Mouse (Mus musculus) mesoderm, embryonic 11.5 days (tissue): ENCODE data around the gene Arhgap6.

Source experiments
- DNase-seq: peaks from one replicate; pipeline ENCODE4 v3.0.0-alpha.2; 2012; ENCODE audit warnings: low read depth, low spot score

Gene Arhgap6

GRCm38 (mm10) chrX:168980370-168980769, 185.5 kb downstream of the Arhgap6 start:
- DNase-seq: no peak

- no peak for DNase-seq
These were observed 212.2 kb downstream of the Arhgap6 start for GRCm38 (mm10) chrX:169007066-169007465.

GRCm38 (mm10) chrX:169012701-169013100, 217.8 kb downstream of the Arhgap6 start:
- no peak for DNase-seq

GRCm38 (mm10) chrX:169034390-169034789, 239.5 kb downstream of the Arhgap6 start:
- DNase-seq: no peak

GRCm38 (mm10) chrX:169036403-169037296, 241.8 kb downstream of the Arhgap6 start:
- DNase-seq: peak; percentile 66

- no peak for DNase-seq
These were observed 242.5 kb downstream of the Arhgap6 start for GRCm38 (mm10) chrX:169037401-169037800.

- no peak for DNase-seq
These were observed 249.0 kb downstream of the Arhgap6 start for GRCm38 (mm10) chrX:169043872-169044271.

- no peak for DNase-seq
These were observed 252.7 kb downstream of the Arhgap6 start for GRCm38 (mm10) chrX:169047595-169047994.

GRCm38 (mm10) chrX:169049550-169049949, 254.7 kb downstream of the Arhgap6 start:
- DNase-seq: no peak

- DNase-seq: peak; percentile 22
These were observed 259.1 kb downstream of the Arhgap6 start for GRCm38 (mm10) chrX:169053907-169054476.

- DNase-seq: no peak
These were observed 267.7 kb downstream of the Arhgap6 start for GRCm38 (mm10) chrX:169062555-169062954.

GRCm38 (mm10) chrX:169065298-169065697, 270.4 kb downstream of the Arhgap6 start:
- DNase-seq: no peak

- DNase-seq: no peak
These were observed 271.0 kb downstream of the Arhgap6 start for GRCm38 (mm10) chrX:169065922-169066321.

- no peak for DNase-seq
These were observed 280.1 kb downstream of the Arhgap6 start for GRCm38 (mm10) chrX:169075020-169075419.

GRCm38 (mm10) chrX:169081609-169082008, 286.7 kb downstream of the Arhgap6 start:
- DNase-seq: no peak

- peak; percentile 43 for DNase-seq
These were observed 291.0 kb downstream of the Arhgap6 start for GRCm38 (mm10) chrX:169085871-169086270.

- no peak for DNase-seq
These were observed 294.3 kb downstream of the Arhgap6 start for GRCm38 (mm10) chrX:169089221-169089620.

- no peak for DNase-seq
These were observed 299.7 kb downstream of the Arhgap6 start for GRCm38 (mm10) chrX:169094601-169095000.

GRCm38 (mm10) chrX:169095584-169095983, 300.7 kb downstream of the Arhgap6 start:
- DNase-seq: no peak

GRCm38 (mm10) chrX:169102665-169103064, 307.8 kb downstream of the Arhgap6 start:
- DNase-seq: no peak

GRCm38 (mm10) chrX:169106048-169106622, 311.2 kb downstream of the Arhgap6 start:
- no peak for DNase-seq

- no peak for DNase-seq
These were observed 312.5 kb downstream of the Arhgap6 start for GRCm38 (mm10) chrX:169107372-169107771.

- no peak for DNase-seq
These were observed 315.1 kb downstream of the Arhgap6 start for GRCm38 (mm10) chrX:169110031-169110430.
